Mouse (Mus musculus) liver, embryonic 16.5 days (tissue): ENCODE results near the gene Rps27a. TPM values are rescaled to one million over a fixed set of nuclear protein-coding genes. Genes with fewer than 3 reads are reported as not detected.

Experiments
- ATAC-seq: fragments of 200-750 bp; cut with Nextera tagmentation; 2 replicates; pipeline ENCODE4 v1.8.0; 2017; ENCODE audit warnings: low read depth, mild to moderate bottlenecking, moderate number of reproducible peaks, moderate library complexity
- H3K27ac ChIP-seq: fragments of 300-500 bp; sonication (generic); 2 replicates; pipeline ENCODE4 v1.5.1; 2014; ENCODE audit warnings: mild to moderate bottlenecking, low read length
- H3K27me3 ChIP-seq: fragments of 300-500 bp; sonication (generic); 2 replicates; pipeline ENCODE4 v1.6.1; 2014; ENCODE audit warnings: low read depth, low read length, mixed read lengths; ENCODE audit not compliant: control insufficient read depth, insufficient read depth
- H3K36me3 ChIP-seq: fragments of 300-500 bp; sonication (generic); 2 replicates; pipeline ENCODE4 v1.6.1; 2014; ENCODE audit warnings: mild to moderate bottlenecking; ENCODE audit not compliant: control insufficient read depth, insufficient read depth
- H3K4me1 ChIP-seq: fragments of 300-500 bp; sonication (generic); 2 replicates; pipeline ENCODE4 v1.6.1; 2014; ENCODE audit warnings: low read depth, low read length, mixed read lengths; ENCODE audit not compliant: control insufficient read depth
- H3K4me2 ChIP-seq: fragments of 300-500 bp; sonication (generic); 2 replicates; pipeline ENCODE4 v1.6.1; 2014; ENCODE audit warnings: low read depth, low read length, mixed read lengths
- H3K4me3 ChIP-seq: fragments of 300-500 bp; sonication (generic); 2 replicates; pipeline ENCODE4 v1.5.1; 2014; ENCODE audit warnings: low read depth, mild to moderate bottlenecking, low read length
- H3K9ac ChIP-seq: fragments of 300-500 bp; sonication (generic); 2 replicates; pipeline ENCODE4 v1.6.1; 2014; ENCODE audit warnings: low read depth, low read length
- H3K9me3 ChIP-seq: fragments of 300-500 bp; sonication (generic); replicated peaks from 2 replicates; pipeline ENCODE4 v1.6.1; 2016; ENCODE audit warnings: low read length; ENCODE audit not compliant: control insufficient read depth
- WGBS: fragments of 180-500 bp; shearing (Covaris S2); extraction: QIAGEN DNeasy Blood & Tissue Kit; methylation state at CpG from one replicate; pipeline ENCODE4 v1.1.7; 2014; ENCODE audit not compliant: insufficient replicate concordance; 5-methylcytosine and 5-hydroxymethylcytosine counted together
- polyA plus RNA-seq: library from polyadenylated mRNA; unstranded; fragments of >200 nt; fragmentation: Nextera tagmentation; extraction: Ambion mirVana; gene quantifications from 2 replicates; pipeline ENCODE4 v1.2.1, GENCODE M21; 2015

The Rps27a gene
- polyA plus RNA-seq, 1 experiment from 2014 or later, result 535 TPM

GRCm38 (mm10) chr11:29525988-29526794 lies 21.7 kb downstream of the Rps27a start, which contains the start of gene Mtif2:
TSS of gene Mtif2 (plus strand) at chr11:29526408.
- under 1% methylated on average over 47 of the region's 47 CpGs for WGBS
- Histone ChIP-seq H3K36me3 (peaks cover 3% of the 10 kb centered on the region; the same call in 1 of the 2 replicates), H3K4me2 (peak within 1 kb of the TSS; percentile 76), H3K9ac (peak within 1 kb of the TSS; percentile 77), H3K27me3 (no peaks in the 10 kb centered on the region), H3K27ac (peak within 1 kb of the TSS; percentile 83), H3K4me3 (peak within 1 kb of the TSS; percentile 76), H3K4me1 (peaks cover 3% of the 10 kb centered on the region), H3K9me3 (no peaks in the 10 kb centered on the region)
- peak; percentile 97 for ATAC-seq

- peaks cover 4% of the 10 kb centered on the region for H3K4me1 ChIP-seq
- H3K4me3 ChIP-seq, result peak within 1 kb of the TSS; percentile 75
- peaks cover 5% of the 10 kb centered on the region; the same call in 1 of the 2 replicates for H3K36me3 ChIP-seq
- H3K9me3 ChIP-seq, result no peaks in the 10 kb centered on the region
- peak within 1 kb of the TSS; percentile 72 for H3K9ac ChIP-seq
- peak within 1 kb of the TSS; percentile 85 for H3K4me2 ChIP-seq
- ATAC-seq, result peak; percentile 100
- H3K27me3 ChIP-seq, result no peaks in the 10 kb centered on the region
- H3K27ac ChIP-seq, result peak within 1 kb of the TSS; percentile 83
- 1% methylated on average over 40 of the region's 40 CpGs for WGBS
Observed at GRCm38 (mm10) chr11:29514682-29515412, 33.1 kb downstream of the Rps27a start, which contains the start of gene Prorsd1. TSS of gene Prorsd1 (minus strand) at chr11:29515033.

GRCm38 (mm10) chr11:29514325-29514681 lies 33.6 kb downstream of the Rps27a start:
- Histone ChIP-seq H3K27ac (peak overlapping the region; percentile 83), H3K9ac (peak overlapping the region; percentile 72), H3K4me2 (peak overlapping the region; percentile 85), H3K4me1 (peaks cover 4% of the 10 kb centered on the region), H3K9me3 (no peaks in the 10 kb centered on the region), H3K36me3 (peaks cover 5% of the 10 kb centered on the region; the same call in 1 of the 2 replicates), H3K4me3 (peak overlapping the region; percentile 75), H3K27me3 (no peaks in the 10 kb centered on the region)
- no peak for ATAC-seq
- 6% methylated on average over 10 of the region's 10 CpGs for WGBS

DNA sequence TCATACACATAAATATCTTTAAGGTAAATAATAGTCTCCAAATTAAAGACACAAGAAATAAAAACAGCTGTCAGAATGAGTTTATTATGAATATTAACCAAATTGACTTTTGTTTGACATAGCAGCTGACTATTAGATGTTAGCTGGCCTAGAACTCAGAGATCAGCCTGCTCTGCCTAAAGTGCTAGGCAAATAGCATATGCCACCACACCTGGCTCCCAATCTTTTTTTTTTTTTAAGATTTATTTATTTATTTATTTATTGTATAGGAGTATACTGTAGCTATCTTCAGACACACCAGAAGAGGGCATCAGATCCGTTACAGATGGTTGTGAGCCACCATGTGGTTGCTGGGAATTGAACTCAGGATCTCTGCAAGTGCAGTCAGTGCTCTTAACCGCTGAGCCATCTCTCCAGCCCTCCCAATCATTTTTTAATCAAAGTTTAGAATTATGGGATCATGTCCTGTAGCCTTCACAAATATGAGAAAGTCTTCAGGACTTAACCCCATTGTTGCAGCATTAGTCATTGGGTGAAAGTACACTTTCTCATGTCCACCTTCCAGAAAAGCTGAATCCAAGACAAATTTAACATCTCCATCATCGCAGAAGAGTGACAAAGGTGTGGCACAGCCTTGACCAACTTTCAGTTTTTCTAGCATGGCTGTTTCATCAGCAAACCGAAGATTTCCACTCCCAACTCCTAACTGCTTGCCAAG lies 34.9 kb downstream of the Rps27a start:
- Histone ChIP-seq H3K4me1 (peaks cover 4% of the 10 kb centered on the region), H3K27ac (no peak overlapping the region), H3K4me3 (no peak overlapping the region), H3K9me3 (no peaks in the 10 kb centered on the region), H3K9ac (no peak overlapping the region), H3K36me3 (peaks cover 5% of the 10 kb centered on the region; the same call in 1 of the 2 replicates), H3K4me2 (no peak overlapping the region), H3K27me3 (no peaks in the 10 kb centered on the region)
- WGBS, result 78% methylated on average over 4 of the region's 4 CpGs
- ATAC-seq, result no peak

GRCm38 (mm10) chr11:29509421-29509820 lies 38.5 kb downstream of the Rps27a start:
- peaks cover 6% of the 10 kb centered on the region; the same call in 1 of the 2 replicates for H3K36me3 ChIP-seq
- no peaks in the 10 kb centered on the region for H3K27me3 ChIP-seq
- 80% methylated on average over 1 of the region's 1 CpGs for WGBS
- no peak overlapping the region for H3K4me3 ChIP-seq
- peaks cover 5% of the 10 kb centered on the region for H3K4me1 ChIP-seq
- no peak overlapping the region for H3K9ac ChIP-seq
- H3K9me3 ChIP-seq, result no peaks in the 10 kb centered on the region
- no peak overlapping the region for H3K4me2 ChIP-seq
- no peak for ATAC-seq
- no peak overlapping the region for H3K27ac ChIP-seq

DNA sequence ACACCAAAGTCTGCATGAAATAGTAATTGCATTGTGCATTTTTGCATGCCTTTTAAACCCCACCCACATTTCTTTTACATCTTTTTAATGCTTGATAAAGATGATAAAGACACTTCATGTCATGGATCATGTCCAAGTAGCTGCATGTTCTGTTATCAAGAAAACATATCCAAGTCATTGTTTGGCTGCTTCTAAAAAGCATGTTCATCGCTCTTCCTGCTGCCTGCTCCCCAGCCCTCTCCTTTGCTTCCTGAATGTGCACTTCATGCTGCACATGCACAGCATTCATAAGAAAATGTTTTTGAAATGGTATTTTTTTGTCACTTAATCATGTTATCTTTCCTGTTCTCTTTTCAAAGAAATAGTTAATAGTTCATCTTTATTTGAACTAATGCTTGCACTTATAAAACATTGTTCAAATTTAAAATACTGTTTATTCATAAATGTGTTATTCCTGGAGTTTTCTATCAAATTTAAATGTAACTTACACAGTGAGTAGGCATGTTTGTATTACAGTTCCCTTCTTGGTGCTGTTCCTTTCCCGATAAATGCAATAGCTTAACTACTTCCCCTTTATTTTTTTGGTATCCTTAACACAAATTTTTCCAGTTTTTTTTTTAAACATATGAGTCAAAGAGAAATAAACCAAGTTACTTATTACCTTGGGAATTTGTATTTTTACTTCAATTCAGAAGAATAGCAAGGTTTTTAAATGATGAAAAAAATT lies 42.8 kb downstream of the Rps27a start:
- peak; percentile 43 for ATAC-seq
- Histone ChIP-seq H3K27ac (0 out of 2 replicates have a peak overlapping the region, but pooled peaks have one; percentile 30), H3K27me3 (no peaks in the 10 kb centered on the region), H3K9ac (no peak overlapping the region), H3K9me3 (no peaks in the 10 kb centered on the region), H3K36me3 (0 out of 2 replicates have a peak, but pooled peaks cover 3% of the 10 kb centered on the region), H3K4me1 (peaks cover 9% of the 10 kb centered on the region), H3K4me2 (peak overlapping the region; percentile 4; the same call in 1 of the 2 replicates), H3K4me3 (no peak overlapping the region)
- 38% methylated on average over 2 of the region's 2 CpGs for WGBS

GRCm38 (mm10) chr11:29503948-29504893 lies 43.7 kb downstream of the Rps27a start:
- Histone ChIP-seq H3K27ac (peak overlapping the region; percentile 20; the same call in 1 of the 2 replicates), H3K4me1 (peaks cover 9% of the 10 kb centered on the region), H3K4me3 (no peak overlapping the region), H3K27me3 (no peaks in the 10 kb centered on the region), H3K4me2 (0 out of 2 replicates have a peak overlapping the region, but pooled peaks have one; percentile 4), H3K36me3 (0 out of 2 replicates have a peak, but pooled peaks cover 3% of the 10 kb centered on the region), H3K9me3 (no peaks in the 10 kb centered on the region), H3K9ac (no peak overlapping the region)
- ATAC-seq, result peak; percentile 90
- 50% methylated on average over 10 of the region's 10 CpGs for WGBS
